ENCODE assay signal across 10 mouse cellular contexts in genomic region chr5:66798591-66799003, GRCm38 (mm10). TPM values are rescaled to one million over a fixed set of nuclear protein-coding genes. Genes with fewer than 3 reads are reported as not detected.
A peak's percentile ranks its signal among the peaks of the same experiment; 100 is the strongest.
DNase-seq lines count a peak whose midpoint lies in the region; ATAC-seq lines count a peak whose summit lies in the region.
"Had no signal": no experiment of that assay in that cellular context is flagged by ENCODE, and none has a peak within 500 bp of the region (broad histone marks: within the 10 kb centered on the region; RNA-seq: fewer than 3 reads in every experiment).

No protein-coding gene starts in this region.

- H3K4me3 ChIP-seq in heart, embryonic 10.5 days: no peak overlapping the region
- no peak overlapping the region for H3K4me3 ChIP-seq in embryonic facial prominence, embryonic 15.5 days (replicated peaks)
- no peak overlapping the region for H3K4me3 ChIP-seq in midbrain, embryonic 15.5 days

- WGBS in heart, embryonic 10.5 days: 45% methylated on average over 8 of the region's 8 CpGs
- WGBS in embryonic facial prominence, embryonic 15.5 days: 21% methylated on average over 8 of the region's 8 CpGs
- WGBS in midbrain, embryonic 15.5 days: 17% methylated on average over 8 of the region's 8 CpGs

- 0 out of 2 replicates have a peak, but pooled peaks cover 6% of the 10 kb centered on the region for H3K27me3 ChIP-seq in heart, embryonic 10.5 days (ENCODE audit: insufficient read depth, poor library complexity, severe bottlenecking)
- H3K27me3 ChIP-seq in embryonic facial prominence, embryonic 15.5 days: no peaks in the 10 kb centered on the region
- H3K27me3 ChIP-seq in midbrain, embryonic 15.5 days (replicated peaks): no peaks in the 10 kb centered on the region

- peak; percentile 36; the same call in 1 of the 2 replicates for ATAC-seq in embryonic facial prominence, embryonic 15.5 days (ENCODE audit: insufficient number of reproducible peaks, low FRiP score, low TSS enrichment, low read depth)
- peak; percentile 60 for ATAC-seq in midbrain, embryonic 15.5 days (replicated peaks)

- peak; percentile 42 for DNase-seq in heart, adult 8-10 months (ENCODE audit: low spot score)
- DNase-seq in heart, embryonic 10.5 days (ENCODE audit: low spot score): no peak
- DNase-seq in kidney, postnatal 36 days: peak; percentile 37 to 57
- no peak for DNase-seq in urinary bladder, postnatal 4 days (ENCODE audit: low spot score in 2 of 2)
- DNase-seq in thymus, postnatal 10 days (ENCODE audit: low spot score in 2 of 2): no peak
- DNase-seq in thymus, postnatal 36 days: no peak
- DNase-seq: layer of hippocampus, postnatal 36 days; thymus, postnatal 4 days had no signal

- no peak overlapping the region for H3K9ac ChIP-seq in embryonic facial prominence, embryonic 15.5 days
- no peak overlapping the region for H3K9ac ChIP-seq in midbrain, embryonic 15.5 days

- peaks cover 40% of the 10 kb centered on the region; the same call in 1 of the 2 replicates for H3K4me1 ChIP-seq in heart, embryonic 10.5 days
- peaks cover 38% of the 10 kb centered on the region for H3K4me1 ChIP-seq in embryonic facial prominence, embryonic 15.5 days
- peaks cover 27% of the 10 kb centered on the region for H3K4me1 ChIP-seq in midbrain, embryonic 15.5 days

- H3K36me3 ChIP-seq in heart, embryonic 10.5 days: no peaks in the 10 kb centered on the region
- H3K36me3 ChIP-seq in embryonic facial prominence, embryonic 15.5 days: no peaks in the 10 kb centered on the region
- H3K36me3 ChIP-seq in midbrain, embryonic 15.5 days (replicated peaks): no peaks in the 10 kb centered on the region

- H3K27ac ChIP-seq in heart, embryonic 10.5 days: no peak overlapping the region
- no peak overlapping the region; the same call in 1 of the 2 replicates for H3K27ac ChIP-seq in embryonic facial prominence, embryonic 15.5 days (replicated peaks)
- peak overlapping the region; percentile 58 for H3K27ac ChIP-seq in midbrain, embryonic 15.5 days

- no peak overlapping the region for H3K4me2 ChIP-seq in embryonic facial prominence, embryonic 15.5 days (replicated peaks)
- H3K4me2 ChIP-seq in midbrain, embryonic 15.5 days: no peak overlapping the region

- H3K9me3 ChIP-seq in heart, embryonic 10.5 days: no peaks in the 10 kb centered on the region
- H3K9me3 ChIP-seq in embryonic facial prominence, embryonic 15.5 days (replicated peaks): no peaks in the 10 kb centered on the region
- H3K9me3 ChIP-seq in midbrain, embryonic 15.5 days: no peaks in the 10 kb centered on the region

RNA-seq across cellular contexts. Expression of gene Limch1, which starts 53.0 kb away (rescaled TPM):
- total RNA-seq in heart, adult 8-10 months (2022): 100 to 1,000 TPM; 278 to 326 (median 303) TPM
- 20.8 and 30.1 TPM in 2 replicates for polyA plus RNA-seq in heart, embryonic 10.5 days (2016; fragmentation: Nextera tagmentation; extraction: Ambion mirVana)
- polyA plus RNA-seq in embryonic facial prominence, embryonic 15.5 days (2015; fragmentation: Nextera tagmentation; extraction: Ambion mirVana): 85.9 and 98.1 TPM in 2 replicates
- polyA plus RNA-seq in midbrain, embryonic 15.5 days (2015; fragmentation: Nextera tagmentation; extraction: Ambion mirVana): 47.6 and 51.1 TPM in 2 replicates

Comparison
In these comparisons a context has a peak if more than half of its experiments do, and no peak if none do; other contexts are left out.
1. DNase-seq: peak in heart, adult 8-10 months (single experiment) and kidney, postnatal 36 days (2 of 2); none in heart, embryonic 10.5 days (single experiment), urinary bladder, postnatal 4 days (0 of 2), thymus, postnatal 10 days (0 of 2) and thymus, postnatal 36 days (0 of 2).